Mouse (Mus musculus): ENCODE measurements at regions not wholly inside any gene's neighbourhood (a gene's known extent, or its start where the extent isn't known, plus 50 kb on each side); places are given as distances from the start of the nearest gene placed in this dataset.

DNA sequence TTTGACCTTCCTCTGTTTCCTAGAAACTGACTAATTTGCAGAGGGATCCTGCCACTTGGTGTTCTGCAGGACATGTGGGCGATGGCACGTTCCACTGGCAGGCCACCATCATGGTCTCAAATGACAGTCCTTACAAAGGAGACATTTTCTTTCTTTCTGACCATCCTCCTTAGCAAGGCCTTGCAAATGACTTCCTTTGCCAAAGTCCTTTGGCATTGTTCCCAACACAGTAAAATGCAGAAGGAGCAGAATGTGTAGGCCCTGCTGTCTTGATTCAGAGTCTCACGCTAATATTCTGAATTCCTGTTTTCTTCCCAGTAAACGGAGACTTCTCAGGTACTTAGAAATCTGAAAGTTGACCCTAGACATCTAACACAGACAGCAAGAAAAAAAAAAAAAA is 308.3 kb upstream of the Cxadr start:
- TF ChIP-seq CTCF (IDR thresholded peaks at IDR 0.05), result no peak
- no peak for TF ChIP-seq POLR2A (IDR thresholded peaks at IDR 0.05; ENCODE audit: insufficient read depth, low read depth, low read length)
- no peak for TF ChIP-seq EP300 (IDR thresholded peaks at IDR 0.05; ENCODE audit: insufficient read depth, low read depth, low read length)

All from heart, adult 2 months (tissue).